Mouse (Mus musculus) embryonic facial prominence, embryonic 14.5 days (tissue): ENCODE data around the gene Ccser2. TPM values are rescaled to one million over a fixed set of nuclear protein-coding genes. Genes with fewer than 3 reads are reported as not detected.

Experiments used
- ATAC-seq: fragments of 200-750 bp; cut with Nextera tagmentation; 2 replicates; pipeline ENCODE4 v1.8.0; 2017; ENCODE audit warnings: low read depth, moderate number of reproducible peaks, moderate TSS enrichment
- DNase-seq: peaks from one replicate; pipeline ENCODE4 v3.0.0-alpha.2; 2015; ENCODE audit warnings: low spot score
- H3K27ac ChIP-seq: fragments of 300-500 bp; sonication (generic); replicated peaks from 2 replicates; pipeline ENCODE4 v1.5.1; 2014; ENCODE audit warnings: low read depth, mild to moderate bottlenecking, low read length, moderate library complexity
- H3K27me3 ChIP-seq: fragments of 300-500 bp; sonication (generic); replicated peaks from 2 replicates; pipeline ENCODE4 v1.6.1; 2014; ENCODE audit warnings: low read length; ENCODE audit not compliant: control insufficient read depth, insufficient read depth
- H3K36me3 ChIP-seq: fragments of 300-500 bp; sonication (generic); 2 replicates; pipeline ENCODE4 v1.6.1; 2014; ENCODE audit warnings: low read length, mixed read lengths; ENCODE audit not compliant: control insufficient read depth, insufficient read depth
- H3K4me1 ChIP-seq: fragments of 300-500 bp; sonication (generic); 2 replicates; pipeline ENCODE4 v1.6.1; 2014; ENCODE audit warnings: antibody characterized with exemption, low read length; ENCODE audit not compliant: control insufficient read depth, insufficient read depth
- H3K4me2 ChIP-seq: fragments of 300-500 bp; sonication (generic); 2 replicates; pipeline ENCODE4 v1.6.1; 2014; ENCODE audit warnings: low read depth, mild to moderate bottlenecking, low read length, moderate library complexity, mixed read lengths
- H3K4me3 ChIP-seq: fragments of 300-500 bp; sonication (generic); 2 replicates; pipeline ENCODE4 v1.5.1; 2014; ENCODE audit warnings: low read depth, mild to moderate bottlenecking, low read length
- H3K9ac ChIP-seq: fragments of 300-500 bp; sonication (generic); 2 replicates; pipeline ENCODE4 v1.6.1; 2014; ENCODE audit warnings: low read depth, mild to moderate bottlenecking, low read length, moderate library complexity, mixed read lengths
- H3K9me3 ChIP-seq: fragments of 300-500 bp; sonication (generic); 2 replicates; pipeline ENCODE4 v1.6.1; 2016; ENCODE audit warnings: low read length; ENCODE audit not compliant: control insufficient read depth
- WGBS: fragments of 180-500 bp; shearing (Covaris S2); extraction: QIAGEN DNeasy Blood & Tissue Kit; methylation state at CpG from one replicate; pipeline ENCODE4 v1.1.7; 2014; 5-methylcytosine and 5-hydroxymethylcytosine counted together
- polyA plus RNA-seq: library from polyadenylated mRNA; unstranded; fragments of >200 nt; fragmentation: Nextera tagmentation; extraction: Ambion mirVana; gene quantifications from 2 replicates; pipeline ENCODE4 v1.2.1, GENCODE M21; 2014

Ccser2 gene
- polyA plus RNA-seq, 1 experiment from 2014 or later: 49.6 TPM

- H3K27ac ChIP-seq: no peak overlapping the region
- no peaks in the 10 kb centered on the region for H3K36me3 ChIP-seq
- H3K4me1 ChIP-seq: no peaks in the 10 kb centered on the region
- no peak overlapping the region for H3K9ac ChIP-seq
- H3K4me3 ChIP-seq: no peak overlapping the region
- H3K4me2 ChIP-seq: no peak overlapping the region
- no peak for ATAC-seq
- DNase-seq: no peak
- H3K27me3 ChIP-seq: no peaks in the 10 kb centered on the region
- H3K9me3 ChIP-seq: no peaks in the 10 kb centered on the region
Observed at GRCm38 (mm10) chr14:36989784-36990183, 21.2 kb upstream of the Ccser2 start.

DNA sequence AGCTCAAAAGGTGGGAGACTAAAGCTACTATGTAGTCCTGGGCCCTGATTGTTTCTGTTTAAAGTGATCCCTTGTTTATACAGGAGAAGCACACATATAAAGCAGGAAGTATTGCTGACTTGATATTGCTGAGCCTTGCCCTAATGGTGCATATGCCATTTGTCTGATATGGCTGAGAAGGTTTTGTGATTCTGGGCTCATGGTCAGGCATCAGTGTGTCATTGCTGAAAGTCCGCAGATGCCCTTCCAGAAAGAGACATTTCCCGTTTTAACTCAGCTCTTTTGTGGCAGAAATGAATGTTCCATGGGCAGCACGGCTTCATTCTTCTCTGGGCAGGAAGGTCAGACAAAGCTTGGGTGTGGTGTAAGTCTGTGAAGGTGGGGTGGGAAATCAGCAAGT is 17.1 kb upstream of the Ccser2 start:
- no peak for ATAC-seq
- Histone ChIP-seq H3K27ac (no peak overlapping the region), H3K4me1 (no peaks in the 10 kb centered on the region), H3K36me3 (no peaks in the 10 kb centered on the region), H3K9ac (no peak overlapping the region), H3K4me3 (no peak overlapping the region), H3K27me3 (no peaks in the 10 kb centered on the region), H3K9me3 (no peaks in the 10 kb centered on the region), H3K4me2 (no peak overlapping the region)
- DNase-seq: no peak
- WGBS: 96% methylated on average over 3 of the region's 3 CpGs

DNA sequence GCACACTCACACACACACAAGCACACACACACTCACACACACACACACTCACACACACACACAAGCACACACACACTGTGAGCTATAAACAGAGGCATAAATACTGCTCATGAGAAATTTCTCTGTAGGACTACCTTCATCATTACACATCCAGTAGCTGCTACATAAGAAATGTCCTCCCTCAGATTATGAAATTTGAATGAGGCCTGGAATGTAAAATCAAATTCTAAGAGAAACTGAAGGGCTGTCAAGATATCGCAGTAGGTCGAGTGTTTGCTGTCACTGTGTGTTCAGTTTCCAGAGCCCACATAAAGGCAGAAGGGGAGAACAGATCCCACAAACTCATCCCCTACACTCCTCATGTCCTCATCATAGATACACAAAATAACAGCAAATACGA is 6.4 kb upstream of the Ccser2 start:
- WGBS: 84% methylated on average over 3 of the region's 3 CpGs
- Histone ChIP-seq H3K36me3 (no peaks in the 10 kb centered on the region), H3K27ac (no peak overlapping the region), H3K4me3 (no peak overlapping the region), H3K4me2 (no peak overlapping the region), H3K9ac (no peak overlapping the region), H3K27me3 (no peaks in the 10 kb centered on the region), H3K4me1 (no peaks in the 10 kb centered on the region), H3K9me3 (no peaks in the 10 kb centered on the region)
- ATAC-seq (no peak), DNase-seq (no peak)

- H3K27me3 ChIP-seq: no peaks in the 10 kb centered on the region
- no peaks in the 10 kb centered on the region for H3K9me3 ChIP-seq
- no peak overlapping the region for H3K4me2 ChIP-seq
- ATAC-seq (no peak), DNase-seq (no peak)
- no peak overlapping the region for H3K9ac ChIP-seq
- no peak overlapping the region for H3K4me3 ChIP-seq
- 86% methylated on average over 4 of the region's 4 CpGs for WGBS
- H3K4me1 ChIP-seq: peaks cover 12% of the 10 kb centered on the region
- H3K36me3 ChIP-seq: no peaks in the 10 kb centered on the region
- no peak overlapping the region for H3K27ac ChIP-seq
Observed at GRCm38 (mm10) chr14:36971211-36971610, 2.6 kb upstream of the Ccser2 start.

DNA sequence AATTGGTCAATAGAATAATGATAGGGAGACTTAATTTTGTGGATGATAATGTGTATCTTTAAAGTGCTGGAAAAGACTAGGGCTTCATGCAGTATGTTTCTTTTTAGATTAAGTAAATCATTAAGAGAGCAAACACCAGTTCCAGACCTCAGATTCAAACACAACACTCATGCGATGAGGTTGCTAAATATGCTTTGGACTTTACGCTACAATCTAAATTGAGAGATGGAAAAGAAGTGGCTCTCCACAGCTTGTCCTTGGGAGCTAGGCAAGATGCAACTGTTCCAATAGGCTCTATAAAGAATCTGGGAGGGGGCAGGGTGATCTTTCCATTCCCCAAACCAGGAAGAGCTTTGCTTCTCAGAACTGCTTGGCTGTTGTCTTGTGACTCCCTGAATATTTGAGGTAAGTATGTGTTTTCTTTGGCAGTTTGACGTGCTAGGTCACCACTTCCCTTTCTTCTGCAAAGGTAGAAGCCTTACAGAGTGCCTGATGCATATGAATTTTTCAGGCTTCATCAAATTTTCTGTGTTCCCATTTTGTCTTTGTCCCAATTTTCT is 1.4 kb upstream of the Ccser2 start:
- Histone ChIP-seq H3K27ac (no peak overlapping the region), H3K4me1 (peaks cover 12% of the 10 kb centered on the region), H3K9me3 (no peaks in the 10 kb centered on the region), H3K4me2 (no peak overlapping the region), H3K27me3 (no peaks in the 10 kb centered on the region), H3K9ac (no peak overlapping the region), H3K4me3 (no peak overlapping the region), H3K36me3 (no peaks in the 10 kb centered on the region)
- DNase-seq (no peak), ATAC-seq (no peak)
- WGBS: 90% methylated on average over 3 of the region's 3 CpGs

DNA sequence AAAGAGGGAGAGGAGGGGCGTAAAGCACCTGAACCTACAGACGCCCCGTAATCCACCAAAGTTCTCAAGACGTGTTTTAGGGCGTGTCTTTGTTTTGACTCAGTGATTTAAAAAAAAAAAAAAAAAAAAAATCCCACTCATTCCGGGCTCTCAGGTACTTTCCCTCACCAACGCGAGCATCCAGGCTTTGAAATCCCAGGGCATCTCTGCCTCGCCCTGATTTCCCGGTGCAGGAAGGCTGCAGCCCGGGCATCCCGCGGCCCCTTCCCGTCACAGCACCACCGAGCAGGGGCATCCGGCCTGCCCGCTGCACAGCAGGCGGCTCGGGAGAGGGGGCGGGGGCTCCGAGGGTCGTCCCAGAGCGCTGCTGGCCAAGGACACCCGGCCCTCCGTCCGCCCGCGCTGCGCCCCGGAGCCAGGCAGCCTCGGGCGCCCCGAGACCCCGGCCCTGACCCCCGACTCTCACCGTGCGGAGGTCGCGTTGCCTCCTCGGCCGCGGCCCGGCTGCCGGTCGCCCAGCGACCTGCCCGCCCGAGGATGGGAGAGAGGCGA is 425 bp downstream of the Ccser2 start:
- H3K36me3 ChIP-seq: no peaks in the 10 kb centered on the region
- DNase-seq: peak; percentile 46
- peaks cover 12% of the 10 kb centered on the region for H3K4me1 ChIP-seq
- WGBS: 2% methylated on average over 24 of the region's 49 CpGs
- no peaks in the 10 kb centered on the region for H3K27me3 ChIP-seq
- peak overlapping the region; percentile 82 for H3K27ac ChIP-seq
- H3K9ac ChIP-seq: peak overlapping the region; percentile 89
- peak overlapping the region; percentile 87 for H3K4me3 ChIP-seq
- peak; percentile 72 for ATAC-seq
- H3K9me3 ChIP-seq: no peaks in the 10 kb centered on the region
- H3K4me2 ChIP-seq: peak overlapping the region; percentile 61

DNA sequence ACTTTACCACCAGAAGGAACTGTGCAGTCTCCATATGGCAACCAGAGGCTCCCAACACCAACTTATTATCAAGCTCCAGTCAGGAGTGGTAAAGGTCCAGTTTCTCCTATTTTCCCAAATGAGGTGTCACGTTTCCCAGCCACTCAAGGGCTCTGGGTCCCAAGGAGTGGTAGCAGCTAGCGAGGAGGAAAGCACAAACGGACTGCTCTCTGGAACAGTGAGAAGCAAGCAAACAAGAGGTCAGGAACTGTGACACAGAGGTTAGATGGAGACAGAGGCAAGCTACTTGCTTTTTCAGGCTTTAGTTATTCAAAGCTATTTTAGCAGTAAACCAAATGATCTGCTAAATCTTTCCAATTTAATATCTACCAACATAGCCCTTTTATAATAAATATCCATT is 3.2 kb downstream of the Ccser2 start:
- no peak overlapping the region for H3K4me3 ChIP-seq
- H3K4me2 ChIP-seq: no peak overlapping the region
- H3K9ac ChIP-seq: no peak overlapping the region
- H3K27ac ChIP-seq: no peak overlapping the region
- no peaks in the 10 kb centered on the region for H3K27me3 ChIP-seq
- peaks cover 12% of the 10 kb centered on the region for H3K4me1 ChIP-seq
- H3K36me3 ChIP-seq: no peaks in the 10 kb centered on the region
- peak; percentile 12 for DNase-seq
- no peaks in the 10 kb centered on the region for H3K9me3 ChIP-seq
- ATAC-seq: no peak
- WGBS: 17% methylated on average over 3 of the region's 3 CpGs

GRCm38 (mm10) chr14:36962477-36962876 is 6.1 kb downstream of the Ccser2 start:
- Histone ChIP-seq H3K4me3 (no peak overlapping the region), H3K27me3 (no peaks in the 10 kb centered on the region), H3K4me1 (peaks cover 6% of the 10 kb centered on the region), H3K27ac (no peak overlapping the region), H3K4me2 (no peak overlapping the region), H3K36me3 (no peaks in the 10 kb centered on the region), H3K9me3 (no peaks in the 10 kb centered on the region), H3K9ac (no peak overlapping the region)
- WGBS: 86% methylated on average over 2 of the region's 2 CpGs
- ATAC-seq (no peak), DNase-seq (no peak)

DNA sequence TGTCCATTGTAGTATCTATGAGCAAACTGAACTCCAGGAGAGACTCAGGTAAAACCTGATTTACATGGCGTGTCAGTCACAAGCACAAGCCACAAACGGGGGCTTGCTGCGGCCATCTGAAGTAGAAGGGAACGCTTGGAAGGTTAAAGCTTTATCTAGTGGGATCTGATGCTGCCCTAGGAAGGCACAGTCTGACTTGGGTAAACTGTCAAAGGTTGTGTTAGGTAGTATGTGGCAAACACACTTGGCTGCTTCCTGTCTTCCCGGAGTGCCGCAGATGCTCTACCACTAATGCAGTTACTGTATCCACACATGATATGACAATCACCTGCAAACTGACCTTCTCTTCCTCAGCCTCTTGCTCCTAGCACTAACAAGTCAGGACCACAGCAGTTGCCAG is 10.9 kb downstream of the Ccser2 start:
- H3K9ac ChIP-seq: no peak overlapping the region
- no peaks in the 10 kb centered on the region; the same call in 1 of the 2 replicates for H3K4me1 ChIP-seq
- ATAC-seq (no peak), DNase-seq (no peak)
- H3K36me3 ChIP-seq: no peaks in the 10 kb centered on the region
- H3K4me2 ChIP-seq: no peak overlapping the region
- H3K27ac ChIP-seq: no peak overlapping the region
- H3K27me3 ChIP-seq: no peaks in the 10 kb centered on the region
- no peaks in the 10 kb centered on the region for H3K9me3 ChIP-seq
- H3K4me3 ChIP-seq: no peak overlapping the region
- WGBS: 85% methylated on average over 6 of the region's 6 CpGs
